Mouse (Mus musculus): ENCODE results near the gene March1. TPM values are rescaled to one million over a fixed set of nuclear protein-coding genes. Genes with fewer than 3 reads are reported as not detected.

March1 gene
- total RNA-seq, 4 experiments from 2014 or later: 37.3 to 39.7 (median 38.8) TPM

DNA sequence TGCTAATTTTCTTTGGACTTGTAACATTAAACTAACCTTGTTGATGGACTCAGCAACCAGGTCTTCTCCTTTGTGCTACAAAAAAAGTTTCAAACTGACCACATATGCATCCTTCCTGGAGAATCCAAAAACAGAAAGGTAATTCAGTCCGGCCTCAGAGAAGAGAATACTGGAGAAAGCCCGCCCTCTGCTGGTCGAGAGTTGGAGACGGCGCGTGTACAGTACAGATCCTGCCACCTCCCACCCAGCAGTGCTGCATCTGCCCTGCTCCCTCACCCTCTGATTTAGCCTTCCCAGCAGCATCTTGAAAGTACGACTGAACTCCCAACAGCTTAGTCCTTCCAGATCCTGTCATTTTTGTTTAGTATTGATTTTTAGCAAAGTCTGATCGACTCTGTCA, 878.0 kb downstream of the March1 start:
- peak; percentile 36 to 58 for DNase-seq (ENCODE audit: low spot score in 2 of 2)

DNA sequence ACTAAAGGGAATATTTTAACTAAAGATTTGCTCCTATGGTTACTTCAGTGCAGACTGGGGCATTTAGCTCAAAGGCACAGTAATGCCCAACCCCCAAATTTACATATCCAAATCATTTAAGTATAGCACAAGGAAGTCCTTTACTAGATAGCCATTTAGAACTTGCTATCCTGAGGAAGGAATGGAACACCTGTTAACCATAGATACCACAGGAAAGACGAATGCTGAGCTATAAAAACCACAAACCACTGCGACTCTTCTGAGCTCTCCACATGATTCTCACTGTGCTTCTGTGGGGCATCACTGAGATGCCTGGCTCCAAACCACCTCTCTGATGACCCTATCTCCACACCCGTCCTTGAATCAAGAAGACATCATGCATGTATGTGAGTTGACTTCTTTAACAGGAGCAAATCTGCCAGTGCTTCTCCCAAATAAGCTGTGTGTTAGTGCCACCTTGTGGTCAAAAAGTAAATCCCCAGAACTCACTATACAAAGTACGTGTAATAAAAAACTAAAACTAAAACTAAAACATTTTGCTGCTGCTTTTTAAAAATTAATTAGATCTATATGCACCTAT, 879.4 kb downstream of the March1 start:
- DNase-seq (ENCODE audit: low spot score in 2 of 2): peak in 1 of 2 experiments; percentile 14

DNA sequence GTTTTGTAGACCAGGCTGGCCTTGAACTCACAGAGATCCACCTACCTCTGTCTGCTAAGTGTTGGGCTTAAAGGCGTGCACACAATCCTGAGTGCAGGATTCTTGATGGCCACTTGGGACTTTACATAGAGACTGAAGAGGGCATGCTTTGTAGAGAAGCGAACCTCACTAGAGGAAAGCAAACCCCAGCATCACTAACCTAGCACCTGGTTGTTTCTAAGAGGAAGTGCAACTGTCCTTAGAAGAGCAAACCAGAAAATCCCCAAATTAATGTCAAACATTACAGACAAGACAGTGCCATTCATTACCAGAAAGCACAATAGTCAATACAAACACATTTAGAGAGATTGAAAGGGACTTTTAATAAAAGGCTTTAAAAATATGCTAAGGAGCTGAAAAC, 885.7 kb downstream of the March1 start:
- no peak for DNase-seq (ENCODE audit: low spot score in 2 of 2)

DNA sequence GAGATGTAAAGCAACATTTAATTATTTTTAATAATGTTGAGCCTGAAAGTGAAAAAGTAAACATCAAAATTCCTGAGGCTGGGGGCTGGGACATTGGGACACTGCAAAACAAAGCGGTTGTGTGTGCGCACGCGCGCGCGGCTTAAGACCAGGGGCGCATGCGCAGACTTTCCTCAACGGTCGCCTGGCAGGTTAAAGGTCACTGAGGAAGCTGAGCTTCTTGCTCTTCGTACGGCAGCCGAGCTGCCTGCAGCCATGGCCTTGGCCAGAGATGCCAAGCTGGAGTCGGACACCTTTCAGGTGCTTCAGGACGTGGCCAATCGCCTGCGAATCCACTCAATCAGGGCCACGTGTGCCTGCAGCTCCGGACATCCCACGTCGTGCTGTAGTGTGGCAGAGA, 893.8 kb downstream of the March1 start, which contains the start of gene Tktl2:
Tktl2 (plus strand) TSS at position 220 of the 400 bp plus-strand sequence.
- DNase-seq (ENCODE audit: low spot score in 2 of 2): no peak

DNA sequence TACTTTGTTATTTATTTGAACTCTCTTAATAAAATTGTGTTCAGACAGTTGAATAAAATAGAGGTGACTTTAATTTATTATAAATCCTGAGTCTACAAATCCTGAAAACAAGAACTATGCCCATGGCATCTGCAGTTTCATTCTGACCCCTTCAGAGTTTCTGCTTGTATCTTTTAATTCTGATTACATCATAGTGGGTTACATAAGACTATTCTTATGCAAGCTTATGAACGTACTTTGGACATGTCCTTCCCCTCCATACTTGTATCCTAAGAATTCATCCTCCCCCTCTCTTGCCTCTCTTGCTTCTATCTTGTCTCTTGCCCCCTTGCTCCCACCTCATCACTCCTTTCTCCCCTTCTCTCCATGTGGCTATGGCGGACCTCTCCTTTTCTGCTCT, 901.4 kb downstream of the March1 start:
- DNase-seq (ENCODE audit: low spot score in 2 of 2): no peak

DNA sequence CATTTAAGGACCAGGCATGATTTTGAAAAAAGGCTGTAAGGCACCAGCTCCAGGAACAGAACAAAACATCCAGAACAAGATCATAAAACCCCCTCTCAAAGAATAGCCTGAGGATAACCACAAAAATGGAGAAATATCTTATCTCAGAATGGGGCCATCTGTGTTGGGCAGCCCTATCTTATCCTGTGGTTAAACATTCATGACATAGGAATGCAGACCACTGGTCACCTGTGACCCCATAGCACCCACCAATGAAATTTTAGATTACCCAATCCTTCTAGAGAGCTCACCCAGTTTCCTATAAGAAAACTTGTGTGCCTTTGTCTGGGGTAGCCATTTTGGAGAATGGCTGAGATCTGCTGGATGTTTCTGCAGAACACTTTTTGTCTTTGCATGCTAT, 902.9 kb downstream of the March1 start:
- no peak for DNase-seq (ENCODE audit: low spot score in 2 of 2)

Measured in left cerebral cortex, adult 8-10 months (tissue).